Mouse (Mus musculus): ENCODE measurements around the gene Pfkfb2.

DNA sequence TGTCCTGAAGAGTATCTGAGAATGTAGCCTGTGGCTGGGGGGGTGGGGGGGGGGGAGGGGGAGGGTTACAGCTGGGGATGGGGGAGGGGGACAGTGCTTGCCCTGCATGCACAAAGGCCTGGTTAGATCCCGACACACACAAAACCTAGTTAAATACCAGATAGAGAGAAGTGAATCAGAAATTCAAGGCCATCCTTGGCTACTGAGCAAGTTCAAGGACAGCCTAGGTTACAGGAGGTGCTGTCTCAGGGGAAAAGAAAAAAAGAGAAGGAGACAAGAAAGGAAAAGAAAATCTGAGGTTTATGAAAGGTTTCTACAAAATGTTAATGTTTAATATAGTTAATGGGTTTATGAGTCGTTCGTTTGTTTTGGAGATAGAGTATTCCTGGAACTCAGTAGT lies 10.6 kb upstream of the Pfkfb2 start:
- TF ChIP-seq EP300 (IDR thresholded peaks at IDR 0.05): no peak
- TF ChIP-seq CTCF (IDR thresholded peaks at IDR 0.05): no peak

Measured in lung, postnatal 0 days (tissue).